Mouse (Mus musculus): ENCODE results near the gene Olfr222. TPM values are rescaled to one million over a fixed set of nuclear protein-coding genes. Genes with fewer than 3 reads are reported as not detected.

Olfr222 gene
- polyA plus RNA-seq, 2 experiments = not detected

DNA sequence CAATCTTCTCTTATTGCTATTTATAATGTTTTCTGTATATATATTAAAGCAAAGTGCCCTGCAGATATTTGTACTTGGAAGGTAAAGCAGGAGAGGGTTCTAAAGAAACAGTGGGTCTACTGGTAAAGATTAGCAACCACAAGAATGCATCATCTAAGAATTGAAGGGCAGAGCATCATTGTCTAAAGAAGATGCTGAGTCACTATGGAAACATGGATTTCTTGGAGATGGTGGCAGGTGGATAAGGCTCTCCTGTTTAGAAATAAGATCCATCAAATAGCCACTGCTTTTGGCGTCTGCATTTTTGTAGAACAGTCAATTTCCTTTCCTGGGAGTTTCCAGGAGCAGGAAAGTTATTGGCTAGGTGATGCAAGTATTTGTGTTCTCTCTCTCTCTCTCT lies 26.3 kb upstream of the Olfr222 start:
- TF ChIP-seq POLR2A (IDR thresholded peaks at IDR 0.05; ENCODE audit: borderline replicate concordance, extremely low read depth, insufficient read depth, insufficient read length) = no peak
- DNase-seq (ENCODE audit: low spot score) (no peak), ATAC-seq (ENCODE audit: low FRiP score, low read depth) (no peak)
- 42% methylated on average over 1 of the region's 1 CpGs for WGBS
- no peaks in the 10 kb centered on the region for H3K36me3 ChIP-seq (ENCODE audit: control insufficient read depth, insufficient read depth, low read length)
- H3K9me3 ChIP-seq (ENCODE audit: control insufficient read depth, low read length) = no peaks in the 10 kb centered on the region
- H3K4me1 ChIP-seq (ENCODE audit: control insufficient read depth, insufficient read depth, low read length) = no peaks in the 10 kb centered on the region
- no peak overlapping the region for H3K27ac ChIP-seq (replicated peaks; ENCODE audit: low read depth, low read length)
- H3K4me2 ChIP-seq (replicated peaks; ENCODE audit: low read depth, low read length, severe bottlenecking) = no peak overlapping the region
- no peak overlapping the region for H3K9ac ChIP-seq (ENCODE audit: low read depth, low read length, severe bottlenecking)
- H3K27me3 ChIP-seq (ENCODE audit: control insufficient read depth, insufficient read depth, low read length) = no peaks in the 10 kb centered on the region
- H3K4me3 ChIP-seq (replicated peaks; ENCODE audit: low read length) = no peak overlapping the region

DNA sequence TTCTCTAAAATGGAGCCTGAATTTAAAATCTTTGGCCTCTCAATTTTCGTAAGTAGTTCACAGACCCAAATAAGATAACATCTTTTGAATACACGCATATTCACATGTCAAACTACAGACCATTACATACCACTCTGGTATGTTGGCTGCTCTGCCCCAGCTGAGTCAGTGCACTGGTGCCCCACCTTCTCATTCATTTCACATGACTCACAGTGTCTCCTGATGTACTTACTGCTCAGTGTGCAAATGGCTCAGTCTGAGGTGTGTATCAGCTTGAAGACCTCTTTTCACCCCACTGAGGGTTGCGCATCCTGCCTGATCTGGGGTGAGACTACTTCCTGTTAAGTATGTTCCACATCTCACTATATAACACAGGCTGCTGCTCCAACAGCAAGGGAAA lies 24.8 kb upstream of the Olfr222 start:
- WGBS = 90% methylated on average over 3 of the region's 3 CpGs
- DNase-seq (ENCODE audit: low spot score) (no peak), ATAC-seq (ENCODE audit: low FRiP score, low read depth) (no peak)
- Histone ChIP-seq H3K4me3 (replicated peaks; ENCODE audit: low read length) (no peak overlapping the region), H3K9me3 (ENCODE audit: control insufficient read depth, low read length) (no peaks in the 10 kb centered on the region), H3K9ac (ENCODE audit: low read depth, low read length, severe bottlenecking) (no peak overlapping the region), H3K36me3 (ENCODE audit: control insufficient read depth, insufficient read depth, low read length) (no peaks in the 10 kb centered on the region), H3K4me2 (replicated peaks; ENCODE audit: low read depth, low read length, severe bottlenecking) (no peak overlapping the region), H3K27ac (replicated peaks; ENCODE audit: low read depth, low read length) (no peak overlapping the region), H3K27me3 (ENCODE audit: control insufficient read depth, insufficient read depth, low read length) (no peaks in the 10 kb centered on the region), H3K4me1 (ENCODE audit: control insufficient read depth, insufficient read depth, low read length) (no peaks in the 10 kb centered on the region)
- TF ChIP-seq POLR2A (IDR thresholded peaks at IDR 0.05; ENCODE audit: borderline replicate concordance, extremely low read depth, insufficient read depth, insufficient read length) = no peak

DNA sequence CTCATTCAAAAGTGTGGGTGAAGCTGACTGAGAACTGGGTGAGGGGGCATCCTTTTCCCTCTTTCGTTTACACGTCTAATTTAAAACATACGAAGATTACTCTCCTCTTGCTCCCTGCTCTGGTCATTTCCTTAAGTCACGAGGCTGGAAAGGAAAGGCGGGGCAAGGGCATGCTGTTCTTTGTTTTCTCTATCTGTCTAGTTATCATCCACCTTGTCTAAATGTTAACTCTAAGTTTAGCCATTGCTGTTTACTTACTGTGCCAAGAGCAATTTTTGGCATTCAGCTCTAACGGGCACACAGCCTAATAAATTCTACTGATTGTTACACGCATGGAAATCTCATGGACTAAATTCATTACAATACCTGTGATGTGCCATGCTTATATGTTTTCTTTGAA lies 23.2 kb upstream of the Olfr222 start:
- Histone ChIP-seq H3K27me3 (ENCODE audit: control insufficient read depth, insufficient read depth, low read length) (no peaks in the 10 kb centered on the region), H3K4me3 (replicated peaks; ENCODE audit: low read length) (no peak overlapping the region), H3K9me3 (ENCODE audit: control insufficient read depth, low read length) (no peaks in the 10 kb centered on the region), H3K9ac (ENCODE audit: low read depth, low read length, severe bottlenecking) (no peak overlapping the region), H3K4me1 (ENCODE audit: control insufficient read depth, insufficient read depth, low read length) (no peaks in the 10 kb centered on the region), H3K4me2 (replicated peaks; ENCODE audit: low read depth, low read length, severe bottlenecking) (no peak overlapping the region), H3K36me3 (ENCODE audit: control insufficient read depth, insufficient read depth, low read length) (no peaks in the 10 kb centered on the region), H3K27ac (replicated peaks; ENCODE audit: low read depth, low read length) (no peak overlapping the region)
- 55% methylated on average over 7 of the region's 7 CpGs for WGBS
- DNase-seq (ENCODE audit: low spot score) = no peak
- no peak for ATAC-seq (ENCODE audit: low FRiP score, low read depth)
- no peak for TF ChIP-seq POLR2A (IDR thresholded peaks at IDR 0.05; ENCODE audit: borderline replicate concordance, extremely low read depth, insufficient read depth, insufficient read length)

DNA sequence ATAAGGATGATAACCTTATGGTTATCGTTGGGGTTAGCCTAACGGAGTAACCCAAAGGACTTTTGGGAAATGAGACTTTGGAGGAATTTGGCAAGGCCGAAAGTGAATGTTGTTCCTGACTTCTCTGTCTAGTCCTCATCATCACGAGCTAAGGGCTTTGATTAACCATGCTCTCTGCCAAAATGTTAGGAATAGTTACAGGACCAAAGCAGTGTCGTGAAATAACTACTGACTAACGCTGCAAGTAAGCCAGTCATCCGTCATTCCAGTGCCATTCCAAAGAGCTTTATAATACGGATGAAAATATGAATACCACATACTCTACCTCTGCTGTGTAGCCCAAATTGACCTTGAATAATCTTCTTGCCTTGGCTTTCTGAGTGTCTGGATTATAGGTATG lies 20.9 kb upstream of the Olfr222 start:
- H3K9me3 ChIP-seq (ENCODE audit: control insufficient read depth, low read length) = no peaks in the 10 kb centered on the region
- no peaks in the 10 kb centered on the region for H3K4me1 ChIP-seq (ENCODE audit: control insufficient read depth, insufficient read depth, low read length)
- H3K4me2 ChIP-seq (replicated peaks; ENCODE audit: low read depth, low read length, severe bottlenecking) = no peak overlapping the region
- no peaks in the 10 kb centered on the region for H3K36me3 ChIP-seq (ENCODE audit: control insufficient read depth, insufficient read depth, low read length)
- TF ChIP-seq POLR2A (IDR thresholded peaks at IDR 0.05; ENCODE audit: borderline replicate concordance, extremely low read depth, insufficient read depth, insufficient read length) = no peak
- no peak for DNase-seq (ENCODE audit: low spot score)
- H3K27me3 ChIP-seq (ENCODE audit: control insufficient read depth, insufficient read depth, low read length) = no peaks in the 10 kb centered on the region
- 83% methylated on average over 8 of the region's 8 CpGs for WGBS
- H3K4me3 ChIP-seq (replicated peaks; ENCODE audit: low read length) = no peak overlapping the region
- ATAC-seq (ENCODE audit: low FRiP score, low read depth) = no peak
- no peak overlapping the region for H3K27ac ChIP-seq (replicated peaks; ENCODE audit: low read depth, low read length)
- no peak overlapping the region for H3K9ac ChIP-seq (ENCODE audit: low read depth, low read length, severe bottlenecking)

DNA sequence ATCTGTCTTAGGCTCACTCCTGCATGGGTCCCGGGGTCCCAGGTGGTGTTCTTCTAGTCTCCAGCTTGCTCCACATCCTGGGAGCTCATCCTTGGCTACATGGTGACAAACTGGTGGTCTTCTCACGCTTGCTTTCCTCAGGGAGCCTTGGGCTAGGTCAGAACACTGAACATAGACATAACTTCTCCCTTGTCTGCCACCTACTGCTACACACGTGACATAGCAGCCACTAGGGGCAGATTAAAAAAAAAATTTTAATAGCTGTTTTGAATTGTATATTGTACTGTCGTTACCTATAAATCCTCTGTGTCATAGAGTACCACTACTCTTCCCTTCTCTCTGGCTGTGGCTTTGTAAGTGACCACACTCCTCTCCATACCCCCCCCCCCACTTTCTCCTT lies 20.1 kb upstream of the Olfr222 start:
- Histone ChIP-seq H3K4me1 (ENCODE audit: control insufficient read depth, insufficient read depth, low read length) (no peaks in the 10 kb centered on the region), H3K27ac (replicated peaks; ENCODE audit: low read depth, low read length) (no peak overlapping the region), H3K27me3 (ENCODE audit: control insufficient read depth, insufficient read depth, low read length) (no peaks in the 10 kb centered on the region), H3K9ac (ENCODE audit: low read depth, low read length, severe bottlenecking) (no peak overlapping the region), H3K4me3 (replicated peaks; ENCODE audit: low read length) (no peak overlapping the region), H3K4me2 (replicated peaks; ENCODE audit: low read depth, low read length, severe bottlenecking) (no peak overlapping the region), H3K9me3 (ENCODE audit: control insufficient read depth, low read length) (no peaks in the 10 kb centered on the region), H3K36me3 (ENCODE audit: control insufficient read depth, insufficient read depth, low read length) (no peaks in the 10 kb centered on the region)
- TF ChIP-seq POLR2A (IDR thresholded peaks at IDR 0.05; ENCODE audit: borderline replicate concordance, extremely low read depth, insufficient read depth, insufficient read length) = no peak
- DNase-seq (ENCODE audit: low spot score) = no peak
- no peak for ATAC-seq (ENCODE audit: low FRiP score, low read depth)
- 47% methylated on average over 4 of the region's 4 CpGs for WGBS

DNA sequence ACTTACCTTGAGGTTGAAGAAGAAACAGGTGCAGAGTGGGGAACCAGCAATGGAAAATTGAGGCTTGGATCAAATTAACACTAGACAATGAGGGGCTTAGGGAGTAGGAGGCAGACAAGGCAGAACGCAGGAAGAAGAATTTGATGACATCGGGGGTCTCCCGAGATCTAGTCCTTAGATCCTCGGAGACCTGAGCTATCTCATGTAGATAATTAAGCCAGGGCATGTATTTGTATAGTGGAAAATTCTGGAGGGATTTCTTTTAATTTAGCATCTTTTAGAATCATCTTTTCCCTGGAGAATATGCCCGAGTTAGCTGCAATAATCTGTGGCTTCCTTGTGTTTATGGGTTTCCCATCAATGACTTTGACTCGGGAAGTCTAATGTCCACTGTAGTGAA lies 17.2 kb upstream of the Olfr222 start, which contains the start of gene Olfr223:
TSS of gene Olfr223 (minus strand) at position 101 of the 400 bp plus-strand sequence.
- ATAC-seq (ENCODE audit: low FRiP score, low read depth) (no peak), DNase-seq (ENCODE audit: low spot score) (no peak)
- Histone ChIP-seq H3K4me3 (replicated peaks; ENCODE audit: low read length) (no peak within 1 kb of the TSS), H3K4me1 (ENCODE audit: control insufficient read depth, insufficient read depth, low read length) (no peaks in the 10 kb centered on the region), H3K9ac (ENCODE audit: low read depth, low read length, severe bottlenecking) (no peak within 1 kb of the TSS), H3K36me3 (ENCODE audit: control insufficient read depth, insufficient read depth, low read length) (no peaks in the 10 kb centered on the region), H3K9me3 (ENCODE audit: control insufficient read depth, low read length) (no peaks in the 10 kb centered on the region), H3K27ac (replicated peaks; ENCODE audit: low read depth, low read length) (no peak within 1 kb of the TSS), H3K4me2 (replicated peaks; ENCODE audit: low read depth, low read length, severe bottlenecking) (no peak within 1 kb of the TSS), H3K27me3 (ENCODE audit: control insufficient read depth, insufficient read depth, low read length) (no peaks in the 10 kb centered on the region)
- 82% methylated on average over 6 of the region's 6 CpGs for WGBS
- no peak for TF ChIP-seq POLR2A (IDR thresholded peaks at IDR 0.05; ENCODE audit: borderline replicate concordance, extremely low read depth, insufficient read depth, insufficient read length)
